Mouse (Mus musculus) layer of hippocampus, adult 8-10 months (tissue): ENCODE data around the gene Iqschfp. TPM values are rescaled to one million over a fixed set of nuclear protein-coding genes. Genes with fewer than 3 reads are reported as not detected.

Source experiments
- DNase-seq, 2 experiments: peaks; one replicate each; pipeline ENCODE4 v3.0.0; 2022; ENCODE audit warnings: low spot score in 2 of 2
- total RNA-seq, 4 experiments: library from RNA; stranded (reverse); gene quantifications; 2 replicates each; pipeline ENCODE4 v1.2.4; 2022

Gene Iqschfp
- total RNA-seq, 4 experiments from 2014 or later, result 10.0 to 16.4 (median 14.6) TPM

DNA sequence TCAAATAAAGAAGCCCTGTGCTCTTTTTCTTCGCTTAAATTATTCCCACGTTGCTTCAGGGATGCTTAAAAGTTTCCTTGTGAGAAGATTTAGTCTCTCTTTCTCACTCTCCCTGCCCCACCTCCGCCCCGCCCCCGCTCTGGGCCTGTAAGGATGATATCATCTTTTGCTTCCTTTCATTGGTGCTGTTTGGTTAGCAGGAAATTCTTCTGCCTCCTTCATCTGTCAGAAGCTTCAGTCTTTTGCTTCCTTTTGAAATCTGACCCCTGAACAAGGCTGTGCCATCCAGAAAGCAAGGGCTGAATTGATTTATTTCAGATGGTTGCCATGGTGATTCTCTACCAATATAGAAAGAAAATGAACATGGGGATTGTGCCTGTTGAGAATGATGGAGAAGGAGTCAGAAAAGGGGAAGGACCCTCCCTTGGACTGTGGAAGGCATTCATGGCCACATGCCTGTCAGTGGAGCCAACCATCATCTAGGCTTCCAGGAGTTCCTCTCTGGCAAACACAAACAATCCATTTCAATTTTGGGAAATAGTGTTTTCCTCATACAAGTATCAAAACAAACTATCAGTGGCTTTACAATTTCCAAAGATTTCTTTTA lies 62.5 kb downstream of the Iqschfp start:
- peak in 1 of 2 experiments; percentile 18 for DNase-seq

DNA sequence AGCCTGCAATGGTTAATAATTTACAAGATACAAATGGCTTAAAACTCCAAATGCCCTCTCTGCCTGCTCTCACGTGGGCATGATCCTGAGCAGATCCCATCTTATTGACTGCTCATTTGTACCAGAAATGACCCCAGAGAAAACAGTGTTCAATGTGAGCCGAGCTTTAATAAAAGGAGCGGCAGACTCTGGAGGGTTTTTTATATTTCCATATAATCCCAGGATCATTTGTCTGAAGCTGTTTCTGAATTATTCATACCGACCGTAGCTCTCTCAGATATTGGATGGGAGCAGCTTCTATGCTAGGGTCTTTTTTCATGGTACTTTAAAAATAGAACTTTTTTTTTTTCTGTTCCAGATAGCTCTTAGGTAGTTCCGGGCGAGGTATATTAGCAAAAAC lies 67.6 kb downstream of the Iqschfp start:
- DNase-seq, result no peak

DNA sequence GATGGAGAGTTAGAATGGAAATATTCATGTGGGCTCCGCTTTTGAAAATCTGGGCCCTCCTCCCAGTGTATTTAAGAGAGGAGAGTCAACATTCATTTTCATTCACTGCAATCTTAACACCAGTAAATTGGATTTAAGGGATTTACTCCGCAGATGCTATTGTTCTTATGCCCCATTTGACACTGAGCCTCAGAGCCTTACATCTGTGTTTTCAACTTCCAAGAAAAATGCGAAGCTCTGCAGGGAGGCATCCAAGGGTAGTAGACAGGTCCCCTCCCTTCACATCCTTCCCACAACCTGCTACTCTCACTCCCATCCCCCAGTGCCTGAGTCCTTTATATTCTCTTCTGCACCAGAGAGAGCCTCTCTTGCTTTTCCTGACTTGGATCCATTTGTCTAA lies 68.1 kb downstream of the Iqschfp start:
- DNase-seq, result no peak

DNA sequence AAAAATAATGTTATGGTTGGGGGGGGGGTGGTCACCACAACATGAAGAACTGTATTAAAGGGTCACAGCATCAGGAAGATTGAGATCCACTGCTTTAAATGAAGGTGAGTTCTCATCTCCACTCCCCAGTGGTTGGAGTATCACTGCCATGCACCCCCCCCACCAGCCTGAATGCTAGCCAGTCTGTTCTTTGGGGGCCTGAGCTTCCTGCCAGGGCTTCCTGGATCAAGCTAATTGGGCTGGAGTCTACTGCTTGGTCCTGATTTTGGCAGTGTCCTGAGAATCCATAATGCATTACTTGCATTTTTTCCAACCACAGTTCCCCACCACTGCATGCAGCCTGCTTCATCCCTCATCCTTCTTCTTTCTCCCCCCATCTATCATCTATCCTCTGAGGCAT lies 68.7 kb downstream of the Iqschfp start:
- no peak for DNase-seq

DNA sequence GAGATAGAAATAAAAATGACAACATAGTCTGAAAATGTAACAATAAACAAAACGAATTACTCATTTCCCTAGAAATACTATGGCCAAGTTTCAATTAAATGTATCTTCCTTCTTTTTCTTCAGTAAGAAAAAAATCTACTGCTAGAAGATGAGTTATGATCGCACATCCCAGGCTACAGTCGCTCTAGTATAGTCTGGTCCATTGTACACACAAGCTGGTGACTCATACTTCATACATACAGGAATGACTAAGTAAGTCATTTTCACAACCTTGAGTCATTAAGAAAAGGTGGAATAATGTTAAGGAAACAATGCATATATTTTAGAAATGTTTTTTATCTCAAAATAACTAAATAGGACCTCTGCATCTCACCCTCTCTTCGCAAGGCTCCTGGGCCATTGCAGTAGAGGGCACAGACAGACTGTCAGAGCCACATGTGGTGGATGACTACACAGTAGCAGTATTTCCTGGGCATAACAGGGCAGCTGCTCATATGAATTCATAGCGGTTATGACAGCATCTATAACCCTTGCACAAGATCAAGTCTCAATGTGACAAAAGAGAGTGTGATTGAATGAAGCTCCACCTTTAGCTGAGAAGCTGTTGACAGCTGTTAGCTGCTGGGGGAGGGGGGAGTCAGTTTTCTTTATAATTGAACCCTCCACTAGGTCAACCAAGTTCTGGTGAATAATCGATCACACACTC lies 70.1 kb downstream of the Iqschfp start:
- no peak for DNase-seq

DNA sequence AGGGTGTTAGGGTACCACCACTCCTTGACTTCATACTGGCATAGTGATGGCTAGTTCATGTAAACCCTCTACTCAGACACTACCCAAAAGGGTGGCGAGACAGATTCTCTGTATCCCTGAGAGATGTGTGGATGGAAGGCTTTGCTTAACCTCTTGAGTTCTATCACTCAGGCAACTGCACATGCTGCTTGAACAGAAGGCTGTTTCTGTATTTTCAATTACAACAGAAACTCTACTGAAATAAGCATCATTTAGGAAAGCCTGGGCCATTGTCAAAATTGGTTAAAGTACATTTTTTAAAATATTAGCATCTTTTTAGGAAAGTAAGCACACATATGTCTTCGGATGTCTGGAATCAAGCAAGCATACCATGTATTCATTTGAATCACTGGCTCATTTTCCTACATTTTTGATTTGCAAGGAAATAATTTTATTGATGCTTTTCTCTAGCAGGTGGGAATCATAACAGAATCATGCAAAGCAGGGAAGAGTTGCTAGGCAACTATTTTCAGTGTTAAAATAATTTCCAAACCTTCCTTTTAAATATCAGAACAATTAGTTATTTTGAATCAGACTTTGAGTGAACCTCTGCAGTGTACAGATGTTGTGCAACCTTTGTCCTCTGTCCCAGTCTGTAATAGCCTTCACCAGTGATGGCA lies 82.4 kb downstream of the Iqschfp start:
- no peak for DNase-seq

DNA sequence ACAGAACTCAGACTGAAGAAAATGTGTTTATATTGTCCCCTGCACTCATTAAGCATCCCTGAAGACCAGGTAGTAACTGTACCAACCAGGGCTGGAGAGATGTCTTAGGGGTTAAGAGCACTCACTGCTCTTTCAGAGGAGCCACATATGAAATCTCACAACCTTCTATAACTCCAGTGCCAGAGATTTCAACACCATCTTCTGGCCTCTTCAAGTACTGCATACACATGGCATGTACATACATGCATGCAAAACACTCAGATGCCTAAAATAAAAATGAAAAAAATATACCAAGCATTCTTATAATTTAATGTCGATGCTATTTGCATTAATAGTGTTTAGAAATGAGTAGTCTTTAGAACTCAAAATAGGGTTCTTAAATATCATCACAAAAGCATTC lies 88.0 kb downstream of the Iqschfp start:
- no peak for DNase-seq

DNA sequence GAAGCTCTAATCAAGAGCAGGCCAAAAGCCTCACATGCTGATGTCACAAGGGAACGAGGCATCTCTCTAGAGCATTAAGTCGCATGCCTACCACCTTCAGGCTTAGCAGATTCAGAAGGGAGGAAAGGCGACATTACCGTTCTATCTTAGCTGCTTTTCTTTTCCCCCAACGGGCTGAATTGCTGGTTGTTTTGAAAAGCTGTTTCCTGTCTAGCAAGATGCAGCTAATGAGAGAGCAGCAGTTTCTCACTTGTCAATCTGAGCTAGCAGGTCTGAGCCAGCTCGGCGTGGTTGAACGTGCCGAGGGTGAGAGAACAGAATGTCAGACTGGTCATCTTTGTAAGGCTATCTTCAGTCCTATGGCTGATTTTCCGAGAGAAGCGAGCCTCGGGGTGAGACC lies 91.3 kb downstream of the Iqschfp start:
- DNase-seq, result no peak

DNA sequence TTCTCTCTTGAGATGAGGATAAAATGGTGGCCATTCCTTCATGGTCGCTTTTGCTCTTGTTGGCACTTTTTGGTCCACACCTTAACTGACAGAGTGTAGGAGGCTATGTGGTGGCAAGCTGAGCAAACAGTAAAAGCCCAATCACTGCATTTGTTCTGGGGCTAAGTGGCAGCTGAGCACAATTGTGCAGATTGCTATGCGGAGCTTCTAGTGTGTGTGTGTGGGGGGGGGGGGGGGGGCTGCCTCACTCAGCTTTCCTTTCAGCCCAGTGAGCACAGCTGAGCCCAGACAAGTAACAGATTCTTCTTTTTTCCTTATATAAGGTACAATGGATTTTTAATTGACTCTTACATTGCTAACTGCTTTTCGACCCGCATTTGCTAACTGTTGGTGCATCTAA lies 110.4 kb downstream of the Iqschfp start:
- no peak for DNase-seq

DNA sequence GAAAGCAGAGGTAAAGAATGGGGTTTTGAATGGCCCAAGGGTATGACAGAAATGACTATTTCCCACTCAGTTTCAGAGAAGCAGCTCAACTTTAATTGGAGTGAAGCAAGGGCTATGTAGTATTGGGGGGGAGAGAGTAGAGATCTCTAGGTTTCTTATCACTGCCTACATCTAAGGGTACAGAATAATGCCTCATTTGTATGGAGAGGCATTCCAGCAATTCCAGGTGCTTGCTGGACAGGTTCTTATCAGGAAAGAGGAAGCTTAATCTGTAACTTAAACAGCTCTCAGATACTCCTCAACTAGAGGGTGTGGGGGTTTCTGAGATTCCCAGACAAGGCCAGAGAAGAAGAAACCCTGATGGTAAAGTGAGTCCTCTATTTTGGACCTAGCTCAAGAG lies 120.3 kb downstream of the Iqschfp start:
- DNase-seq, result no peak

DNA sequence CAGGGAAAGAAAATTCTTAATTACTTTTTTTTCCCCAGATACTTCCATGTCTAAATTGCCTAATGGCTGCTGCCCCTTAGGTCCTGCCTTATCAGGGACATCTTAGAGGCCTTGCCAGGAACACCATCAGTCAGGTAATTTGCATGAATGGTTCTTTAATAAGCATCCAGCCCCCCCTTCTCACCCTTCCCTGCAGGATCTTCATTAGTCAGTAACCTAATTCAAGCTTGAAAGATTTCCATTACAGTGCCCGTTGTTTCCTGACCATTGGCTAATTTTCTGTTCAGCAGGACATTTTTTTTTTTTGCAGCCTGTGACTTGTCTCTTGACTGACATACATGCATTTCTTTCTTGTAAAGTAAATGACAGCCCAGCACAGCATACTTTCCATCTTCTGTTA lies 123.8 kb downstream of the Iqschfp start:
- DNase-seq, result no peak

DNA sequence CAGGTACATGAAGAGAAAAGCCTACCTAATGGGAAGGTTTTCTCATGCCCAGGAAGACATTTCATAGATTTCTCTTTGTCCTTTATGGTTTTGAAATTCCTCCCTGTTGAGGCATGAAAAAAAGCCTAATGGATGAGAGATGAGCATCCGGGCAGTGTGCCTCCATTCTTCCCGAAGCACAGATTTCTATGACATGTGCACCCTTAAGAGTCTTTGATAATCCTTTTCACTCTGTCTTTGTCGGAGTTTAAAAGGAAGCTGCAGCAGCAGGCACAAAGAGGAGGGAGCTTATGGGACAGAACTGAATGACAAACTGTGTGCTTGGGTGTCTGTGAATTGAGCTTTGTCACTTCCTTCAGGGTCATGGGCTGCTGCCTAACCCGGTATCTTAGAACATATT lies 127.4 kb downstream of the Iqschfp start:
- DNase-seq, result no peak

DNA sequence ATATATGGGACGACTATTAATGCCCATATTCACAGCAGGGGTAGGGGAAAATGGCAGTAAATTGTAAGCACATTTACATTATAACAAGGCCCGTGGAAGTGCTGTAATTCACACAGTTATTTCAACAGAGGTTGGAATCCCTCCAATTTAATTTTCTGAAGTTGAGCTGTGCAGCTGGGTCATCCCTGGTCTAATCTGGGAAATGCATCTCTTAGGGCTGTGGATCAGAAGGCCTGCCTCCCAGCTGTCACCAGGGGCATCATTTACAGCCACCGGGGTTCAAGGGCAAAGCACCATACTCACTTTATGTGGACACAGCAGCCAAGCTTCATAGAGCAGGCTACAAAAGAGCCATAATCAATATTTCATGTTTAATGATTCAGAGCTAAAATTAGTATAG lies 144.1 kb downstream of the Iqschfp start:
- no peak for DNase-seq

DNA sequence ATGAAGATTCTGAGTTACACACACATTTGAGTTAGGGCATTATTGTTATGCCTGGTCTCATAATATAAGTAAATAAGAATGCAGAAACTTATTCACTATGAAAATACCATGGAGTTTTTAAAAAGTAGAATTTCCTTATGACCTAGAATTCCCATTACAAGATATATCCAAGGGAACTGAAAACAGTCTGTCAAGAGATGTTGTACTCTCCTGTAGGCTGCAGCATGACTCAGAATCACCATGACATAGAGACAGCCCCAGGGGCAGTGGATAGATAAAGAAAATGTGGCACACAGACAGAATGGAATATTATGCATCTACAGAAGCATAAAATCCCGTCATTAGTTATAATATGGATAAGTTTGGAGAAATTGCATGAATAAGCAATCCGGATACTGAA lies 150.9 kb downstream of the Iqschfp start:
- no peak for DNase-seq

DNA sequence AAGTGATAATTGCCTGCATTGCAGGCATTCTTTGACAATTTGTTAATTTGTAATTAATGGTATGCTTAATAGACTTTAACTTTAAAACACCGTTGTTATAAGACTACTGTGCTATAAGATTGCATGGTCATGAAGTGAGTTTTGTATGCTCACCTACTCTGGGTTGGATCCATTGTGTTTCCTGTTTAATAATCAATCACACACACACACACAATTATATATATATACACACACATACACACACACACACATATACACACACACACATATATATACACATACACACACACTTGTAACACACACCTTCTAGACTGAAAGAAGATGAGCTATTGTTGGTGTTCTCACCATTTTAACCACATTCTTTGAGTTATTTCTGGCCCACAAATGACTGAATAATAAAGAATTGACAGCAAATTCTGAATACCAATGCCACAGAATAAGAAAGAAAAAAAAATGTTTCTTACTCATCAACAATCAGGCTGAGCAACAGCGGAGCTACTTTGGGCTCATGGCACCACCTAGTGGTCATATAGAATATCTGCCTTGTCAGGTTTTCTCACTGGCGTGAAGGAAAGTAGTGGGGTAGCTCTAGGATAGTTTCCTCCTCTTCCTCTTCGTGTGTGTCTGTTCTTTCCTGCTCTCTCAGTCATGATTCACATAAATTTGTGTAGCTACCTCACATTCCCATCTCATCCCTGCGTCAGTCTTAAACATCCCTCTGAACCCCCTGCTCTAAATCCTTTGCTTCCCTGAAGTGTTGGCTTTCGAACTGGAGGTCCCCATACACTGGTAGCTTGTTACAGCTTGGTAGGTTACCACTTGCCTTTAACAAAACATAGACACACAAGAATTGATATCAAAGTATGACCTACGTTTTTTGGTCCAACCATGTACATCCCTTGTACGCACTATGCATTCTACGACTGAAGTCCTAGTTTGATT lies 153.7 kb downstream of the Iqschfp start:
- peak in 1 of 2 experiments; percentile 33 for DNase-seq

DNA sequence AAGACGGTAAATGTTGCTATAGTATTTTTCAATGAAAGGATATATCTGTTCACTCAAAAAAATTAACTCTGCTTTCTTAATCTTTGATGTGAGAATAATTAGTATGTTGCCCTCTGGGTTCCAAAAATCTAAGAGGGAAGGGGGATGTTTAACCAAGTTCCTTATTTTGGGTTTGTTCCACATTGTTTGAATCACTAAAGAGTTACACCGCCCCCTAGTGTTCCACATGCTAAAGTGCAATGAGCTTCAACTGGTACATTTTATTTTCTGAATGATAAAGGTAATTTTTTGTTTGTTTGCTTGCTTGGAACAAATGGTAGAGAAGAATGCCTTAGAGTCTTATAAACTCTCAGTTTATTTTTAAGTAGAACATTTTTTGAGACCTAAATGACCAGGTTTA lies 161.5 kb downstream of the Iqschfp start:
- DNase-seq, result no peak

DNA sequence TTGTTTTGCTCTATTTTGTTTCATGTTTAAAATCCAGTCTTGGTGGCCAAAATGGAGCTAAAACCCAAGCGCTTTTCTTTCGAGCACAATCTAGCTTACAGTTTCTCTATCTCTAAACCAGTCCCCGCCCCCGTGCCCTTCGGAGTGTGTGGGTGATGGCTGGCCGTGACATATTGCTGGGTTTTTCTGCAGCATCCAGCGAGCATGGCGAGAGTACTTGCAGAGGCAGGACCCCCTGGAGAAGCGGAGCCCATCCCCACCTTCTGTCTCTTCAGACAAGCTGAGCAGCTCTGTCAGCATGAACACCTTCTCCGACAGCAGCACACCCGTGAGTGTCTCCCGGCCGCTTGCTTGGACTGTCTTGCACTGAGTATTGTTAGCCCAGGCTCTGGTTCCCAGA lies 163.0 kb downstream of the Iqschfp start:
- DNase-seq, result peak in 1 of 2 experiments; percentile 39

DNA sequence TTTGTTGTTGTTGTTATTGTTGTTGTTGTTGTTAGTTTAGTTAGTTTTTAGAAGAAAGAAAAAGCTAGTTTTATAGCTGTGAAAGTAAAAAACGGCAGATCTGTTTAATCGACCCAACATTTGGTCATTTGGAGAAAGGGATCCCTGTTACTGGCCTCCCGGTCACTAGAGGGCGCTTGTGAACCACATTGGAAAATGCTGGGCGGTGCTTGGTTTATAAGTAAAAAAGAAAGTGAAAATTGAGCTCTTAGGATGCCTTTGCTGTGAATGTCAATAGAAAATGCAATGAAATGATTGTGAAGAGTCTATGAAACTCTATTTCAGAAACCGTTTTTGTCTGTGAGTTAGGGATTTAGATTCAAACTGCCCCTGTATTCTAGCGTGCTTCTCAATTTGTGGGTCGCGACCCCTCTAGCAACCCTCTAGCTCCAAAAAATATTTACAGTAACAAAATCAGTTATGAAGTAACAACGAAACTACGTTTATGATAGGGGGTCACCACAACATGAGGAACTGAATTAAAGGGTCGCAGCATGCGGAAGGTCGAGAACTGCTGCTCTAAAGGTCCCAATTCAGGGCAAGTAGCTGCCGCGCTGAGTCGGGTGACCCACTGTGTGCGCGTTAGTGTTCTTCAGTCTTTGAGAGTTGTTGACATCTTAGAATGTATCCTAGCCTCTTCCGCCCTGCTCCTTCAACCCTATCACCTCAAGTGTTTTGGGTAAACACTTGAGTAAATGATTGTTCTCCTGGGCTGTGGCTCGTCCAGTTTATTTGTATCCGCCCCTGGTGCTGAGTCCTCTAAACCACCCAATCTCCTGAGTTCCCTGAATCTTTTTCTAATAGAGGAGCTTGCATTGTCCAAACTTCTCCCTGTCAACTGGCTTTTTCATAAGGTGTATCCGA lies 164.6 kb downstream of the Iqschfp start:
- peak; percentile 37 to 77 for DNase-seq

DNA sequence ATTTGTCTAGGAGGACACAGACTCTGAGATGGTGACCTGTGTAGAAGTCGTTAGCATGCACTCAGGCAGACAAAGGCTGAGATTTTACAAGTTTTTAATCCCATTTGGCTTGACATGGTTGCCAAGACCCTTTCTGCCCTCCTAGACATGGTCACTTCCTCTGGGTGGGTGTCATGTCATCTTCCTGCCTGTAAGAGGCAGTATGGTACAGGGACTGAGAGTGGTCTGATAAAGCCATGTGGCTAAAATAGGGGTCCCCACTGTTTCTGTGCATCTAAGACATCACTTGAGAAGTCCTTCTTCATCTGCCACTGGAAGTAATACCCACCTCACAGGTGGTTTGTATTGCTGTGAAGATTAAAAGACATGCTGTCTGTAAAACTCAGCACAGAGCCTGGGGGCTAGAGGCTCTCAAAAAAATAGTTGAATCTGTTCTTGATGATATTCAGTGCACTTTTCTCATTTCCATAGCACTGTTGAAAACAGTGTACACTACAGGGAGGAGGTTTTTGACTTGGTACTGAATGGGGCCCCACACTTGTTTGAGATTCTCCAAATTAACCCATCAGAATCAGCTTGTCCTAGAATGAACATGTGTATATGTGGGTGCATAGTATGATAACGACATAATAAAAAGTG lies 167.2 kb downstream of the Iqschfp start:
- no peak for DNase-seq

DNA sequence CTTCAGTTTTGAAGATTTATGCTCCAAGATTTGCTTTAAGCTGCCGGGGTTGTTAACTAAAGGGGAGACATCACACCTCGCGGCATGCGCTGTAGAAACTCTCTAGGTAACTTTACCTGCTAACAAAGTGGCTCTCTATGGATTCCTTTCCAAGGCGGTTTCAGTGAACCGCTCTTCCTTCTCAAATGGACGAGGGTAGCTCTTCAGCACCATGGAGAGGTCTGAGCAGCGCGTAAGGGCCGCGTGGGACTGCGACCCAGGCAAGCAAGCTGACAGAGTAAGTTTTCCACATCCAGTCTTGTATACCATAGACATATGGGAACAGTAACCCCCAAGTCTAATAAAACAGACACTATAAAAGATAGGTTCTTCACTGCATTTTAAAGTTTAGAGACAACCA lies 172.7 kb downstream of the Iqschfp start, which contains the start of gene Schip1:
Schip1 (plus strand) TSS at position 72 of the 400 bp plus-strand sequence.
- no peak for DNase-seq
